Mouse (Mus musculus) stomach, embryonic 15.5 days (tissue): ENCODE data around the gene AC124108.1. TPM values are rescaled to one million over a fixed set of nuclear protein-coding genes. Genes with fewer than 3 reads are reported as not detected.
"Not testable (repeated sequence)": the region's sequence is repeated elsewhere in the genome, so short reads cannot be mapped to it uniquely, and the experiment has no call there.

Experiments
- ATAC-seq: fragments of 200-750 bp; cut with Nextera tagmentation; 2 replicates; pipeline ENCODE4 v1.8.0; 2017; ENCODE audit warnings: low read depth, moderate number of reproducible peaks, moderate TSS enrichment; ENCODE audit not compliant: insufficient read depth, low FRiP score
- H3K27ac ChIP-seq: fragments of 300-500 bp; sonication (generic); 2 replicates; pipeline ENCODE4 v1.5.1; 2015; ENCODE audit warnings: mild to moderate bottlenecking, inconsistent platforms
- H3K27me3 ChIP-seq: fragments of 300-500 bp; sonication (generic); replicated peaks from 2 replicates; pipeline ENCODE4 v1.6.1; 2015; ENCODE audit warnings: inconsistent platforms
- H3K36me3 ChIP-seq: fragments of 300-500 bp; sonication (generic); 2 replicates; pipeline ENCODE4 v1.6.1; 2015; ENCODE audit warnings: inconsistent platforms
- H3K4me1 ChIP-seq: fragments of 300-500 bp; sonication (generic); 2 replicates; pipeline ENCODE4 v1.6.1; 2015; ENCODE audit warnings: inconsistent platforms
- H3K4me2 ChIP-seq: fragments of 300-500 bp; sonication (generic); 2 replicates; pipeline ENCODE4 v1.6.1; 2015; ENCODE audit warnings: mild to moderate bottlenecking, inconsistent platforms
- H3K4me3 ChIP-seq: fragments of 300-500 bp; sonication (generic); replicated peaks from 2 replicates; pipeline ENCODE4 v1.5.1; 2015; ENCODE audit warnings: inconsistent platforms
- H3K9ac ChIP-seq: fragments of 300-500 bp; sonication (generic); 2 replicates; pipeline ENCODE4 v1.6.1; 2015; ENCODE audit warnings: inconsistent platforms
- H3K9me3 ChIP-seq: fragments of 300-500 bp; sonication (generic); 2 replicates; pipeline ENCODE4 v1.6.1; 2016; ENCODE audit warnings: inconsistent platforms
- WGBS: fragments of 180-500 bp; shearing (Covaris S2); methylation state at CpG from one replicate; pipeline ENCODE4 v1.1.7; 2015; 5-methylcytosine and 5-hydroxymethylcytosine counted together
- polyA plus RNA-seq: library from polyadenylated mRNA; unstranded; fragments of >200 nt; fragmentation: Nextera tagmentation; extraction: Ambion mirVana; gene quantifications from 2 replicates; pipeline ENCODE4 v1.2.1, GENCODE M21; 2015

Gene AC124108.1
- polyA plus RNA-seq, 1 experiment from 2014 or later, result 0.09 TPM

DNA sequence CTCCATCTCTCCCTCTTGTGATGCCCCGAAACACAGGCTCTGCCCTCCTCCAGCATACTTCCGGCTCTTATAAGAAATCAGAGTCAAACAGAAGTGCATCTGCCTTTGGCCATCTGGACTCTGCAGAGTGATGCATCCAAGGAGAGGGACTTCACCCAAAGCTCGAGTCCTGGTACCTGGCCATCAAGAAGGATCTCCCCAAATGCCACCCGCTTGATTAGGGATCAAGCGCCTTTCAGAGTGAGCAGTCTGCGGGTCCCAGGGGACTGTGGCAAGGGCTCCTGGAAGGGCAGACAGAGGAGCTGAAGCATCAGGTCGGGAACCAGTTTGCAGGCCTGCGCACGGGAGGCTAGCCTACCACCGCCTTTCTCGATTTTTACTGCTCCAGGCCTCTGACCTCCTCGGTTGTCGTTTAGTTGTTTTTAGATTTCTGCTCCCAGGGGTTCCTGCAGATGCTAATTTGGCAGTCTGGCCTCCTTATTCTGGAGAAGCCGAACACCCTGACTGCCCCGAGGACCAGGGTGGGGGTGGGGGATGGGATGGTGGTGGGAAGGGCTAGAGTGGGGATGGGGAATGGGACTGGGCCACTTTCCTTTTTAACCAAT lies 38.1 kb upstream of the AC124108.1 start:
- no peak overlapping the region for H3K9ac ChIP-seq
- no peaks in the 10 kb centered on the region for H3K9me3 ChIP-seq
- ATAC-seq, result no peak
- H3K4me1 ChIP-seq, result 0 out of 2 replicates have a peak, but pooled peaks cover 6% of the 10 kb centered on the region
- no peak overlapping the region for H3K4me2 ChIP-seq
- no peaks in the 10 kb centered on the region for H3K36me3 ChIP-seq
- H3K27me3 ChIP-seq, result peaks cover 6% of the 10 kb centered on the region; the same call in 1 of the 2 replicates
- H3K4me3 ChIP-seq, result no peak overlapping the region
- WGBS, result 64% methylated on average over 15 of the region's 15 CpGs
- no peak overlapping the region for H3K27ac ChIP-seq

DNA sequence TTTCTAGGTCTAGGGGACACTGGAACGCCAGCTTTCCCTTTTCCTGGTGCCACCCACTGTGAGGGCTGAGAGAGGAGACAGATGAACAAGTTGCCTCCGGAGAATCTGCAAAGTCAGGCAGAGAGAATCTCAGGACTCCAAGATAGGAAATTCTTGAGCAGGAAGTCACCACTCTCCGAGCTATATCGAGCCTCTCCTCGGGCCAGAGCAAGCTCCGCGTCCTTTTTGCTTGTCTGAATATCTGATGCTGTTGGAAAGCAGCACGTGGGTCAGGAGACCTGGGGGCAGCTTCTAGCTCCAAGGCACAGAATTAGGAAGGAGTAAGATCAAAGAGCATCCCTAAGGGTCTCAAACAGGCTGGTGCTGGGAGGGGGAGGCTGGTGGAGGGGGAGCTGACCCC lies 37.6 kb upstream of the AC124108.1 start:
- 47% methylated on average over 8 of the region's 8 CpGs for WGBS

DNA sequence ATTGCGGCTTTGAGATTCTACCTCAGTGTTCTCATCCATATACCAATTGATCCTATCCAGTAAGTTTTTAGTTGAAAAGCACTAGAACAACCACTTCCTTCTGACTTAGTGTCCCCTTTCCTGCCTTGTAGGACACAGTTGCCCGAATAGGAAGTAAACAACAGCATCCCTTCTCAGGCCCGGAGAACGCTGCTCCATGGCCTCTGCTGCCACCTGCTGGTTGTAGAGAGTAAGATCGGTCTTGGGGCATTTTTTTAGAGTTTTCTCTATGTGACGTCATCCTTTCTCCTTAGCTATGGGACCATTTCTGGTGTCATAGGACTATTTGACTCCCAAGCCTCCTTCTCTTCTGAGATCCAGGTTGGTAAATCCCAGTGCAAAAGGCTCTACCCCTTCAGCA lies 35.5 kb upstream of the AC124108.1 start:
- H3K4me2 ChIP-seq, result no peak overlapping the region
- ATAC-seq, result no peak
- H3K4me1 ChIP-seq, result 0 out of 2 replicates have a peak, but pooled peaks cover 10% of the 10 kb centered on the region
- H3K9ac ChIP-seq, result no peak overlapping the region
- H3K36me3 ChIP-seq, result no peaks in the 10 kb centered on the region
- peaks cover 17% of the 10 kb centered on the region for H3K27me3 ChIP-seq
- H3K9me3 ChIP-seq, result no peaks in the 10 kb centered on the region
- H3K4me3 ChIP-seq, result no peak overlapping the region
- WGBS, result 14% methylated on average over 6 of the region's 6 CpGs
- H3K27ac ChIP-seq, result no peak overlapping the region

More for the DNA sequence above, 37.6 kb upstream of the AC124108.1 start:
- H3K27me3 ChIP-seq, result peaks cover 7% of the 10 kb centered on the region; the same call in 1 of the 2 replicates
- no peaks in the 10 kb centered on the region for H3K36me3 ChIP-seq
- H3K4me3 ChIP-seq, result no peak overlapping the region
- no peak overlapping the region for H3K9ac ChIP-seq
- H3K27ac ChIP-seq, result no peak overlapping the region
- H3K9me3 ChIP-seq, result no peaks in the 10 kb centered on the region
- ATAC-seq, result no peak
- no peak overlapping the region for H3K4me2 ChIP-seq
- H3K4me1 ChIP-seq, result 0 out of 2 replicates have a peak, but pooled peaks cover 6% of the 10 kb centered on the region

DNA sequence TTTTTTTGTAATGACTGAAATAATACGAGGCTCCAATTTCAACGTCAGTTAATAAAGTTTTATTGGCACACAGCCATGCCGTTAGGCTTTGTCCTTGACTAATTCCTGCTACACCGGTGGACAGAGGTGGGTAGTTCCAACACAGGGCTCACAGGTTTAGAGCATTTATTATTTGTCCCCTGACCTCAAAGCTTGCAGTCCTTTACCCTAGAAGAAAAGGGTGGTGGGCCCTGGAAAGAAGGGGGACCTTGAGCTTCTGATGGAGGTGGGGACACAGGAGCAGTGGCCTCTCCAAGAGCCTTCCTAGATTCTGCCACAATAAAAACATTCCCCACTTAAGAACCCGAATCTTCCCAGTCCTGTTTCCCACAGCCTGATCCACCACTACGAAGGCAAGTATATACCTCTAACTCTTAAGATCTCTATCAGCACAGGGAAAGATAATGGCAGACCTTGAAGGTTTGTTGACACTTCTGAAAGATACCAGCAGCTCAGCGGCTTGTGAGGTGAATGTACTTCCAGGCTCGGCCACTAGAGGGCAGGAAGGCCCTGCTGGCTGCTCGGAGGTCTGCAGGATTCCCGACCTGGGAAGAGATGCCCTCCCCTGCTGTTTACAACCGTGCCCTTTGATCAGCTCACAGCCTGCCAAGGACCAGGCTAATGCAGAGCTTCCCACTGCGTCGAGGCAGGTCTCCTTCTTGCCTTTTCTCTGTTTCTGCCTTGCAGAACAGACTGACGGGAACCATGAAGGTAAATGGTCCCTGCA lies 34.1 kb upstream of the AC124108.1 start:
- H3K4me2 ChIP-seq, result peak overlapping the region; percentile 26; the same call in 1 of the 2 replicates
- H3K27ac ChIP-seq, result no peak overlapping the region
- 21% methylated on average over 14 of the region's 14 CpGs for WGBS
- H3K9me3 ChIP-seq, result no peaks in the 10 kb centered on the region
- ATAC-seq, result peak; percentile 61
- 0 out of 2 replicates have a peak, but pooled peaks cover 5% of the 10 kb centered on the region for H3K4me1 ChIP-seq
- H3K27me3 ChIP-seq, result peaks cover 17% of the 10 kb centered on the region
- no peak overlapping the region for H3K9ac ChIP-seq
- no peak overlapping the region for H3K4me3 ChIP-seq
- no peaks in the 10 kb centered on the region for H3K36me3 ChIP-seq

DNA sequence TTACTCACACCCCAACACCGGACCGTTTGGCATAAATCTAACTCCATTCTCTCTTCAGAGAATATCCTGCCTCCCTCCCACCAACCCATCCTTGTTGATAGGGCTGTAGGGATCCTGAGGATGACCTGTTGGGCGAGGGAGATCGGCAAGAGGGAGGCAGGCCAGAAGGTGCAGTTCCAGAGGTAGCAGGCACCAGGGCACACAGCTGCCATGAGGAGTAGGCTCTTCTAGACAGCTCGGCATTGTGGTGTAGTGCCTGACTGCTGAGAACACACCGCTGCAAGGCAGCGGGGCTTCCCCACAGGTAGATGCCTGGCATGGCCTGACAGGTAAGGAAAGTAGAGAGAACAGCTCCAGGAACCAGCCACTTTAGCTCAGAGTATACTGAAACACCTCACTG lies 33.4 kb upstream of the AC124108.1 start:
- 31% methylated on average over 7 of the region's 7 CpGs for WGBS
- Histone ChIP-seq H3K4me3 (no peak overlapping the region), H3K27ac (no peak overlapping the region), H3K27me3 (peaks cover 17% of the 10 kb centered on the region), H3K4me2 (no peak overlapping the region; the same call in 1 of the 2 replicates), H3K4me1 (0 out of 2 replicates have a peak, but pooled peaks cover 5% of the 10 kb centered on the region), H3K9me3 (no peaks in the 10 kb centered on the region), H3K36me3 (no peaks in the 10 kb centered on the region), H3K9ac (no peak overlapping the region)
- no peak for ATAC-seq

DNA sequence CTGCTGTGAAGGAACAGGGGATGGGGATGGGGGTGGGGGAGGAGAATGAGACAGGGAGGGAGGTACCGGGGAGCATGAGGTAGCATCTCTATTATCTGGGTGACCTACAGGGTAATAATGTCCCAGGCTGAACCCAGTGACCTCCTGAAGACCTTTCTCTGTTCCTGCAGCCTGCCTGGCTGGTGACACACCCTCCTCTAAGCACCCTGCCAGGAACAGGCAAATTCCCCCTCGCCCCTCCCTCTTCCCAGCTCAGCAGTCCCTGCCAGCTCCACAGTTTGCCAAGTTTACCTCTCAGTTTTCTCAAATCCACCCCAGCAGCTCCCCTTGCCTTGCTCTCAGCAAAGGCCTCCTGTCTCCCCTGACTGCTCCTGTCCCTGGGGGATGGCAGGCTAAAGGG lies 32.5 kb upstream of the AC124108.1 start:
- Histone ChIP-seq H3K4me1 (0 out of 2 replicates have a peak, but pooled peaks cover 5% of the 10 kb centered on the region), H3K9me3 (no peaks in the 10 kb centered on the region), H3K27ac (no peak overlapping the region), H3K4me3 (no peak overlapping the region), H3K9ac (no peak overlapping the region), H3K27me3 (peaks cover 17% of the 10 kb centered on the region), H3K4me2 (no peak overlapping the region), H3K36me3 (no peaks in the 10 kb centered on the region)
- WGBS, result 31% methylated on average over 2 of the region's 2 CpGs
- ATAC-seq, result no peak

DNA sequence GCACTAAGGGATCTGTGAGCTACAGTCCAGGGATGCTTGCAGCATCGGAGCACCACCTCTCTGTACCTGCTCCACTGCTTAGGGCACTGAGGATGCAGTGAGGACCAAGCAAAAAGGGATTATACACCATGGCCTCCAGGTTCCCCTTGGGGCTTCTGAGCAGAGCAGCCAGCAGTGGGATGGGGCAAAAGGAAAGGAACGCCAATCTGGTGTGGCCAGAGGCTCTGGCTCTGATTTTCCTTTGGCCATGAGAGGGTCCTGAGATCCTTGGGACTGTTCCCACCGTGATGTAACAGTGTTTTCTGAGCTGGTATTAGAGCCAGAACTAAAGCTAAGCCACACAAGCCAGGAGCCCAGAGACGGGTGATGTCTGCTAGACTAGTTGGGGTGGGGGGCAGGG lies 31.6 kb upstream of the AC124108.1 start:
- H3K4me1 ChIP-seq, result 0 out of 2 replicates have a peak, but pooled peaks cover 5% of the 10 kb centered on the region
- no peak for ATAC-seq
- no peak overlapping the region for H3K27ac ChIP-seq
- peaks cover 17% of the 10 kb centered on the region for H3K27me3 ChIP-seq
- H3K9ac ChIP-seq, result no peak overlapping the region
- H3K4me3 ChIP-seq, result no peak overlapping the region
- 62% methylated on average over 4 of the region's 4 CpGs for WGBS
- H3K4me2 ChIP-seq, result no peak overlapping the region
- no peaks in the 10 kb centered on the region for H3K9me3 ChIP-seq
- no peaks in the 10 kb centered on the region for H3K36me3 ChIP-seq

DNA sequence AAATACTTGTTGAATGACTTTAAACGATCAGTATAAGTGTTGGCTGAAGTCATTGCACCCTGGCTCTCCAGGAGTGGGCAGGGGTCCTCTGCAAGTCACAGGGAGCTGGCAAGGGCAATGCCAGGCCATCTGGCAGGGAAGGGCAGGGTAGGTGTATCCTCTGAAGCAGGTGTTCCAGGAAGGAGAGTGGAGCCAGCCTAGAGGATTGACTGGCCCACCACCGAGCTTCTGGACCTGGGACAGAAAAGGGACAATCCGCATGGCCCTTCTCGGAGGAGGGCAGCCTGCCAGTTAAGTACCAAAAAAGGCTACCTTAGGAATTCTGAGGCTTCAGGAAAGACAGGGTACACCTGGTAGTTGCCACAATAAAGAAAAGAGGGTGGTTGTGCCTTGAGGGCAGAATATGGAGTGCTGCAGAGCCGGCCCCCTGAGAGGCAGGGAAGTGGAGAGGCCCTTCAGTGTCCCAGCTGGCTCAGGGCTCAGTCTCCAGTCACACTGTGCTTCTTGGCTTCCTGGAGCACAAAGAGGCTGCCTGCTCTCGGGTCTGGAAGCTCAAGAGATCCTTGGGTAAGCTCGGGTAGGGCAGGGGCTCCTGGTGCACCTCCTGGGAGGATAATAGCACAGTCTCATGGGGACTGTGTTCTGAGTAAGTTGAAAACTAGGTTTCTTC lies 29.9 kb upstream of the AC124108.1 start:
- WGBS, result 61% methylated on average over 7 of the region's 7 CpGs
- ATAC-seq, result no peak
- H3K36me3 ChIP-seq, result no peaks in the 10 kb centered on the region
- no peak overlapping the region for H3K9ac ChIP-seq
- no peak overlapping the region for H3K4me3 ChIP-seq
- H3K4me2 ChIP-seq, result no peak overlapping the region
- H3K27ac ChIP-seq, result no peak overlapping the region
- H3K4me1 ChIP-seq, result 0 out of 2 replicates have a peak, but pooled peaks cover 5% of the 10 kb centered on the region
- H3K9me3 ChIP-seq, result no peaks in the 10 kb centered on the region
- H3K27me3 ChIP-seq, result peaks cover 17% of the 10 kb centered on the region

DNA sequence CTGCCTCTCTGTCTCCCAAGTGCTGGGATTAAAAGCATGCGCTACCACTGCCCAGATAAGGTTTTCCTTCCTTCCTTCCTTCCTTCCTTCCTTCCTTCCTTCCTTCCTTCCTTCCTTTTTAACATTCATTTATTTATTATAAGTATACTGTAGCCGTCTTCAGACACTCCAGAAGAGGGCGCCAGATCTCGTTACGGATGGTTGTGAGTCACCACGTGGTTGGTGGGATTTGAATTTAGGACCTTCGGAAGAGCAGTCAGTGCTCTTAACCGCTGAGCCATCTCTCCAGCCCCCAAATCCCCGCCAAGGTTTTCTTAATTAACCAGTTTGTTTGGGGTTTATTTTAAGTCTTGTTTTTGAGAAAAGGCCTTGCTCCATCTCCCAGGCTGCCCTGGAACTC lies 28.6 kb upstream of the AC124108.1 start:
- H3K27me3 ChIP-seq, result peaks cover 17% of the 10 kb centered on the region
- not testable (repeated sequence) for H3K4me2 ChIP-seq, H3K9ac ChIP-seq, ATAC-seq, H3K4me3 ChIP-seq, H3K36me3 ChIP-seq, H3K4me1 ChIP-seq, H3K27ac ChIP-seq, H3K9me3 ChIP-seq
- 47% methylated on average over 9 of the region's 9 CpGs for WGBS

DNA sequence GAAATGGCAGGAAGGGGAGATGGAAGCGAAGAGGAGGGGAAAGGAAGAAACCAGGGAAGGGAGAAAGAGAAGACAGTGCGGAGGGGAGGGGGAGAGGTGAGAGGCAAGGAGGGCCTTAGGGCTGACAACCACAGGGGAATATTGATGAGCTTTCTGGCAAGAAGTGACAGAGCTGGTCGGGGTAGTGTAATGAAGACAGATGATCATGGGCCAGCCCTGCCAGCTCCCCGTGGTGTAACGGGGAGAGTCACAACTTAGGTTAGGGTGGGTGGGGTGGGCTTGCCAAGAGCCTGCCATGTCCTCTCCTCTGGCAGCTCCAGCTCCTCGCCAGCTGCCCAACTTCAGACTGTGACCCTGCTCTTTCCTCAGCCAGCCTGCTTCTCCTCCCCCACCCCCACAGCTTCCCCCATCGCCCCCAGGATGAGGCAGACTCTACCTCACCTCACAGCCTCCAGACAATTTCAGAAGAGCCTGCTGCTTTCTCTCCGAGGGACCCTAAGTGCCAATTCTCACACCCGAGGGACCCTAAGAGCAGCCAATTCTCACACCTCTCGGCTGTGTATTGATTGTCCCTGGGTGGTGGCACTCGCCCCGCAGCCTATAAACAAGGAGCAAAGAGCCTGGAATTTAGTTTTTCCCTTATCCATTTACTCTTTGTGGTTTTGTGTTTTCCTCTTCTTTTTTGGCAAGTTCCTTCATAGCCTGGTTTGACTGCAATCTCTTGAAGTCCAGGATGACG lies 26.3 kb upstream of the AC124108.1 start:
- Histone ChIP-seq H3K36me3 (no peaks in the 10 kb centered on the region), H3K27me3 (no peaks in the 10 kb centered on the region), H3K9ac (no peak overlapping the region), H3K4me1 (peaks cover 5% of the 10 kb centered on the region; the same call in 1 of the 2 replicates), H3K9me3 (no peaks in the 10 kb centered on the region), H3K4me2 (no peak overlapping the region), H3K4me3 (no peak overlapping the region), H3K27ac (no peak overlapping the region)
- WGBS, result 23% methylated on average over 13 of the region's 13 CpGs
- no peak for ATAC-seq

DNA sequence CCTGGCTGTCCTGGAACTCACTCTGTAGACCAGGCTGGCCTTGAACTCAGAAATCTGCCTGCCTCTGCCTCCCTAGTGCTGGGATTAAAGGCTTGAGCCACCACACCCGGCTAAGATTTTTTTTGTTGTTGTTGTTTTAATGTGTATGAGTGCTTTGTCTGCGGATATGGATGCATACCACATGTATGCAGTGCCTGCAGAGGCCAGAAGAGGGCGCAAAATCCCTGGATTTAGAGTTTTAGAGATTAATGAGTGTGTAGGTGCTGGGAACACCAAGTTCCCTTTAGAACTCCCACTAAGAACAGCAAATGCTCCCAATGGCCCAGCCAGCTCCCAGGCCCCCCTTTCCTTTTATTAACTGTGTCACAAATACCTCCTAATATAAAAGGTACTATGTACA lies 25.4 kb upstream of the AC124108.1 start:
- H3K4me1 ChIP-seq, result peaks cover 5% of the 10 kb centered on the region; the same call in 1 of the 2 replicates
- ATAC-seq, result no peak
- H3K4me3 ChIP-seq, result no peak overlapping the region
- WGBS, result 59% methylated on average over 3 of the region's 3 CpGs
- H3K27ac ChIP-seq, result no peak overlapping the region
- H3K4me2 ChIP-seq, result no peak overlapping the region
- H3K9me3 ChIP-seq, result no peaks in the 10 kb centered on the region
- no peak overlapping the region for H3K9ac ChIP-seq
- H3K36me3 ChIP-seq, result no peaks in the 10 kb centered on the region
- no peaks in the 10 kb centered on the region for H3K27me3 ChIP-seq
